Mouse (Mus musculus): ENCODE measurements around the gene Skiv2l.
"Not testable (repeated sequence)": the region's sequence is repeated elsewhere in the genome, so short reads cannot be mapped to it uniquely, and the experiment has no call there.

Skiv2l gene

GRCm38 (mm10) chr17:34847192-34847591, 2.8 kb downstream of the Skiv2l start:
- Histone ChIP-seq H3K4me3 (replicated peaks; ENCODE audit: low read length) (no peak overlapping the region), H3K4me1 (replicated peaks; ENCODE audit: low read depth, low read length) (peaks cover 29% of the 10 kb centered on the region), H3K36me3 (ENCODE audit: insufficient read depth, low read length) (peaks cover 75% of the 10 kb centered on the region), H3K9me3 (ENCODE audit: low read length) (no peaks in the 10 kb centered on the region), H3K27me3 (ENCODE audit: insufficient read depth, low read length) (no peaks in the 10 kb centered on the region)
- no peak for TF ChIP-seq NANOG (IDR thresholded peaks at IDR 0.05; ENCODE audit: borderline replicate concordance, low read length)
- TF ChIP-seq CTCF (conservative IDR thresholded peaks at IDR 0.05; ENCODE audit: low read length), result no peak
- no peak for TF ChIP-seq POU5F1 (IDR thresholded peaks at IDR 0.05; ENCODE audit: borderline replicate concordance, low read length)

GRCm38 (mm10) chr17:34844884-34845283, 5.1 kb downstream of the Skiv2l start:
- H3K27me3 ChIP-seq (ENCODE audit: insufficient read depth, low read length), result no peaks in the 10 kb centered on the region
- peaks cover 86% of the 10 kb centered on the region for H3K36me3 ChIP-seq (ENCODE audit: insufficient read depth, low read length)
- H3K4me3 ChIP-seq (replicated peaks; ENCODE audit: low read length), result no peak overlapping the region
- H3K9me3 ChIP-seq (ENCODE audit: low read length), result no peaks in the 10 kb centered on the region
- TF ChIP-seq POU5F1 (IDR thresholded peaks at IDR 0.05; ENCODE audit: borderline replicate concordance, low read length) (no peak), CTCF (conservative IDR thresholded peaks at IDR 0.05; ENCODE audit: low read length) (no peak), NANOG (IDR thresholded peaks at IDR 0.05; ENCODE audit: borderline replicate concordance, low read length) (no peak)
- H3K4me1 ChIP-seq (replicated peaks; ENCODE audit: low read depth, low read length), result peaks cover 20% of the 10 kb centered on the region

GRCm38 (mm10) chr17:34840736-34841307, 9.2 kb downstream of the Skiv2l start:
- H3K4me3 ChIP-seq (replicated peaks; ENCODE audit: low read length), result no peak overlapping the region
- H3K36me3 ChIP-seq (ENCODE audit: insufficient read depth, low read length), result peaks cover 80% of the 10 kb centered on the region
- no peaks in the 10 kb centered on the region for H3K27me3 ChIP-seq (ENCODE audit: insufficient read depth, low read length)
- no peaks in the 10 kb centered on the region for H3K9me3 ChIP-seq (ENCODE audit: low read length)
- H3K4me1 ChIP-seq (replicated peaks; ENCODE audit: low read depth, low read length), result peaks cover 41% of the 10 kb centered on the region
- TF ChIP-seq CTCF (conservative IDR thresholded peaks at IDR 0.05; ENCODE audit: low read length) (no peak), NANOG (IDR thresholded peaks at IDR 0.05; ENCODE audit: borderline replicate concordance, low read length) (no peak), POU5F1 (IDR thresholded peaks at IDR 0.05; ENCODE audit: borderline replicate concordance, low read length) (no peak)

- Histone ChIP-seq H3K36me3 (ENCODE audit: insufficient read depth, low read length) (peaks cover 70% of the 10 kb centered on the region), H3K9me3 (ENCODE audit: low read length) (no peaks in the 10 kb centered on the region), H3K27me3 (ENCODE audit: insufficient read depth, low read length) (no peaks in the 10 kb centered on the region), H3K4me3 (replicated peaks; ENCODE audit: low read length) (peak overlapping the region; percentile 41), H3K4me1 (replicated peaks; ENCODE audit: low read depth, low read length) (peaks cover 45% of the 10 kb centered on the region)
- TF ChIP-seq POU5F1 (IDR thresholded peaks at IDR 0.05; ENCODE audit: borderline replicate concordance, low read length) (no peak), CTCF (conservative IDR thresholded peaks at IDR 0.05; ENCODE audit: low read length) (no peak), NANOG (IDR thresholded peaks at IDR 0.05; ENCODE audit: borderline replicate concordance, low read length) (no peak)
Measured at GRCm38 (mm10) chr17:34838785-34839184, 11.2 kb downstream of the Skiv2l start.

GRCm38 (mm10) chr17:34837464-34838324, 12.3 kb downstream of the Skiv2l start:
- no peaks in the 10 kb centered on the region for H3K27me3 ChIP-seq (ENCODE audit: insufficient read depth, low read length)
- H3K9me3 ChIP-seq (ENCODE audit: low read length), result no peaks in the 10 kb centered on the region
- no peak for TF ChIP-seq CTCF (conservative IDR thresholded peaks at IDR 0.05; ENCODE audit: low read length)
- no peak for TF ChIP-seq POU5F1 (IDR thresholded peaks at IDR 0.05; ENCODE audit: borderline replicate concordance, low read length)
- TF ChIP-seq NANOG (IDR thresholded peaks at IDR 0.05; ENCODE audit: borderline replicate concordance, low read length), result no peak
- H3K4me3 ChIP-seq (replicated peaks; ENCODE audit: low read length), result peak overlapping the region; percentile 94
- H3K36me3 ChIP-seq (ENCODE audit: insufficient read depth, low read length), result peaks cover 69% of the 10 kb centered on the region
- H3K4me1 ChIP-seq (replicated peaks; ENCODE audit: low read depth, low read length), result peaks cover 45% of the 10 kb centered on the region

GRCm38 (mm10) chr17:34836856-34837221, 13.2 kb downstream of the Skiv2l start, which contains the start of the genes Stk19 and Dxo:
TSS of gene Stk19 (minus strand) at chr17:34836945.
TSS of gene Dxo (plus strand) at chr17:34837019.
- H3K36me3 ChIP-seq (ENCODE audit: insufficient read depth, low read length), result peaks cover 69% of the 10 kb centered on the region
- H3K27me3 ChIP-seq (ENCODE audit: insufficient read depth, low read length), result no peaks in the 10 kb centered on the region
- no peaks in the 10 kb centered on the region for H3K9me3 ChIP-seq (ENCODE audit: low read length)
- no peak for TF ChIP-seq POU5F1 (IDR thresholded peaks at IDR 0.05; ENCODE audit: borderline replicate concordance, low read length)
- no peak for TF ChIP-seq NANOG (IDR thresholded peaks at IDR 0.05; ENCODE audit: borderline replicate concordance, low read length)
- TF ChIP-seq CTCF (conservative IDR thresholded peaks at IDR 0.05; ENCODE audit: low read length), result no peak
- peak within 1 kb of the TSS; percentile 94 for H3K4me3 ChIP-seq (replicated peaks; ENCODE audit: low read length)
- H3K4me1 ChIP-seq (replicated peaks; ENCODE audit: low read depth, low read length), result peaks cover 45% of the 10 kb centered on the region

GRCm38 (mm10) chr17:34836155-34836855, 13.7 kb downstream of the Skiv2l start:
- H3K4me1 ChIP-seq (replicated peaks; ENCODE audit: low read depth, low read length), result peaks cover 45% of the 10 kb centered on the region
- H3K4me3 ChIP-seq (replicated peaks; ENCODE audit: low read length), result peak overlapping the region; percentile 94
- peaks cover 3% of the 10 kb centered on the region for H3K9me3 ChIP-seq (ENCODE audit: low read length)
- no peak for TF ChIP-seq CTCF (conservative IDR thresholded peaks at IDR 0.05; ENCODE audit: low read length)
- no peak for TF ChIP-seq POU5F1 (IDR thresholded peaks at IDR 0.05; ENCODE audit: borderline replicate concordance, low read length)
- TF ChIP-seq NANOG (IDR thresholded peaks at IDR 0.05; ENCODE audit: borderline replicate concordance, low read length), result no peak
- H3K27me3 ChIP-seq (ENCODE audit: insufficient read depth, low read length), result no peaks in the 10 kb centered on the region
- peaks cover 68% of the 10 kb centered on the region for H3K36me3 ChIP-seq (ENCODE audit: insufficient read depth, low read length)

- Histone ChIP-seq H3K36me3 (ENCODE audit: insufficient read depth, low read length) (peaks cover 84% of the 10 kb centered on the region), H3K9me3 (ENCODE audit: low read length) (peaks cover 17% of the 10 kb centered on the region)
- H3K4me3 ChIP-seq (replicated peaks; ENCODE audit: low read length); H3K4me1 ChIP-seq (replicated peaks; ENCODE audit: low read depth, low read length); H3K27me3 ChIP-seq (ENCODE audit: insufficient read depth, low read length): not testable (repeated sequence)
Measured at GRCm38 (mm10) chr17:34830776-34831175, 19.2 kb downstream of the Skiv2l start.
